Mouse (Mus musculus) central nervous system, embryonic 14 days (tissue): ENCODE data around the gene Nrl. TPM values are rescaled to one million over a fixed set of nuclear protein-coding genes. Genes with fewer than 3 reads are reported as not detected.

Experiments used
- polyA plus RNA-seq: library from polyadenylated mRNA; depleted of rRNA; stranded (reverse); fragments of >200 nt; gene quantifications from 2 replicates; pipeline ENCODE4 v1.2.3, GENCODE M21; 2012; rRNA removed

Gene Nrl
- 0.64 and 0.80 TPM in 2 replicates for polyA plus RNA-seq

DNA sequence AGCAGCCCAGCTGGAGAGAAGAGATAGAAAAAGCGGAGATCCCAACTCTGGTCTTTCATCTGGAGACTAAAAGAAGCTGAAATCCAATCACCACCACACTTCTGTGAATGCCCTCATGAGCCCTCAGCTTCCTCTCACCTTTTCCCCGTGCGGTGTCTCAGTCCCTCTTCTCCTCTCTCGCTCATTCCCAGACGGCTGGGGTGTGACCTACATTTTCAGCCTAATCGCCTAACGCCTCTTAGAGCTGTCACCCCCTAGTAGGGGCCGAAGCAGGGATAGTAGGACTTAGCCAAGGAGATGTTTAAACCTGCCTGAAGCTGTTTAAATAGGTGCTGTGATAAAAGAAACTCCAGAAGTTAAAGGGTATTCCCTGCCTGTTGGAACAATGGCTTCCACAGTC is at the start of gene Nrl:
Gene Nrl (minus strand): TSS at position 197 of the 400 bp plus-strand sequence.

DNA sequence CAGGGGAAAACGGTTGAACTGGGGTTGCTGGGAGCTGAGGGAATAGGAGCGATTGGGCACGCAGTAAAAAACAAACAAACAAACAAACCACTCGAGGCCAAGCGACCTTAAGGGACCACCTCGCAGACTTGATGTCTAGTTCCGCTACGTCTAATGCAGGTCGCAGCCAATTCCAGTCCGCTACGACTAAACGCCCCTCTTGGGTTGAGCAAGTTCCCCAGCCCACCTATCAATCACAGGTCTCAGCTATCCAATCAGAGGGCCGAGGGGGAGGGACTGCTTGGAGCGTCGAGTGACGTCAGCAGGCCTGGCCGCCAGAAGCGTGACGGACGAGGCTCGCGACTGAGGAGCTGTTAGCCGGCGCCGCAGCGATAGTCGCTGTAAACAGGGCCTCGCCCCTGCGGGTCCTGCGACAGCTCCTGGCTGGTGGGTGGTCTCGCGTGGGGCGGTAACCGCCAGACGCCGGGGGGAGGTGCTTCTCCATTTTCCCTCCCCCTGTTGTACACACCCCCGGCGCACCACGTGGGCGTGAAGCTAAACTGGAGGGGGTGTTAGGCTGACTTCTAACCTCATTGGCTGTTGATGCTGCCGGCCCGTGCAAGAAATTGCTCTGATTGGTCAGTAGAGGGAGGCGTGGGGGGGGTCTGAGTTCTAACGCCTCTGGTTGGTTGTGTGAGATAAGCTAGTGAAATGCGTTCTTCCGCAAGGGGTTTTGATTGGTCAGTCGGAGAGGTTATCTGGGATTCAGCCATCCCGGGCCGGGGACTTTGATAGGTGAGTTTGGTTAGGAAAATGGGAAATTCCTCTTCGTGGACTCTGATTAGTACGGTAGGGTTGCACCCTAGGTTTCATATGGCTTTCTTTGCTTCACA is 35.7 kb upstream of the Nrl start, which contains the start of gene A730061H03Rik:
Gene A730061H03Rik (minus strand): TSS at position 205 of the 872 bp plus-strand sequence.

DNA sequence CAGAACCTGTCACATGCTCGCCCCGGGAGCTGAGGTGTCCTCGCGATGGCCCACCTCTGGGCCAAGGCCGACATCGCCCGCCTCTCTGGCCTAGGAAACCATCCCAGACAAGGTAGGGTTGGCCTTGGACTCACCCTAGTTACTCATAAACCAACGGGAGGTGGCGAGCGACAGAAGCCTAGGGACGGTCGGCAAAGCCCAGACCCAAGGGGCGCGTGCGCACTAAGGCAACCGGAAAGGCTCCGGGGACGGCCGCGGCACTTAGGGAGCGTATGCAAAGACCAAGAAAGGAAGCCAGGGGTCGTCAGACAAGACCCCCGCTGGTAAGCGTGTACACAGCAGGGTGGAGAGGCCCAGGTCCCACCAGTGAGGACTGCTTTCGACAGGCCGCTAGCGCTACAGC is 35.0 kb upstream of the Nrl start, which contains the start of gene Dcaf11:
Gene Dcaf11 (plus strand): TSS at position 208 of the 403 bp plus-strand sequence.

DNA sequence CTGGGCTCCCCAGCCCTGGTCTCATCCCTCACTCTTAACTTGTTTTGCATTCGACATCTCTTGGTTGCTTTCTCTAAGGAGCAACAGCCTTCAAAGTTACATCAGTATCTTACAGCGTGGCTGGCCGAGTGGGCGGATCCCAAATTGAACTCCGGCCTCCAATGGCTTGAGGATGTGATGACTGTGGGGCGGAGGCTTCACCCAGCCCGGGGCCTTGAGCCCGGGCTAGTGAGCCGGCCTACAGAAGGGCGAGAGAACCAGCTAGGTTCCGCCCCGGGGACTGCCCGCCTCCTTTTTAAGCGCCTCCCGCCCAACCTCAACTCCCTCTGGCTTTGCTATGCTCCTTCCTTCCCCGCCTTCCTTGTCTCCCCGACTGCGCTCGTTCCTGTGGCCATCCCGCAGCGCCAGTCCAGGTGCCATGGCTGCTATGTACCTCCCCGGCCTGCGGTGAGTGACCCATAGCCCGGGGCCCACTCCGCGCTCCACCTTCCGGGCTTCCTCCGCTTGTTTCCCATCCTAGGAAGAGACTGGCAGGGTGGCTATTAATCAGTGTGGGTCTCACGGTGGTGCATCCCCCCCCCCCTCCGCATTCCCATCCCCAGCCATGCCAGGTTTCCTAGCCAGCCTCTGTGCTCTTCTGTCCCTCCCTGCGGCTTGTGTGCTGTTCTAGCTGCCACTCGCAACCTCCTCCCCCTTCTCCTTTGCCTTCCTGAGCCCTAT is 15.4 kb upstream of the Nrl start, which contains the start of gene Pck2:
Gene Pck2 (plus strand): TSS at position 200 of the 720 bp plus-strand sequence.

DNA sequence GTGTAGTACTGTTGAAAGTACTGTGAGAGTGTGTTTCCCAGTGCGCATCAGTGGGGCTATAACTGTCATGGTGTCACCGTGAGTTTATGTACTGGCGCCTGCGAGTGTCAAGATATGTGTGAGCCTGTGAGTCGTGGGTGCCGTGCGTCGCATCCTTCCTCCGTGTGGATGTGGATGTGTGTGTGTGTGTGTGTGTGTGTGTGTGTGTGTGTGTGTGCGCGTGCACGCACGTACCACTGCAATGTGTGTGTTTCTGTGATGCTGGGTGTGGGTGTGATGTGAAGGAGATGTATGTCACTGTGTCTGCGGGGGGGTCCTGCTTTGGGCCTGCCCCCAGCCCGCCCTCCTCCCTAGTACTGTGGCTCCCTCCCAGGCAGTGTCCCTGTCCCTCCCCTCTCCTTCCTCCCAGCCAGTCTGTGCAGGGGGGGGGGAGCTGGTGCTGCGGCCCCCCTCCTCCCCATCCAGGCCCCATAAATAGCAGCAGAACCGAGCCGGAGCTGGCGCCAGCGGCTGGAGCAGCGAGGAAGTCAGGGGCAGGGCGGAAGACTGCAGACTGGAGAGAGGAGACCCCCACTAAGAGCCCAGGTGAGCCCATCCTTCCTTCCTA is 14.6 kb downstream of the Nrl start, which contains the start of gene Cpne6:
Gene Cpne6 (plus strand): TSS at position 321 of the 607 bp plus-strand sequence.

DNA sequence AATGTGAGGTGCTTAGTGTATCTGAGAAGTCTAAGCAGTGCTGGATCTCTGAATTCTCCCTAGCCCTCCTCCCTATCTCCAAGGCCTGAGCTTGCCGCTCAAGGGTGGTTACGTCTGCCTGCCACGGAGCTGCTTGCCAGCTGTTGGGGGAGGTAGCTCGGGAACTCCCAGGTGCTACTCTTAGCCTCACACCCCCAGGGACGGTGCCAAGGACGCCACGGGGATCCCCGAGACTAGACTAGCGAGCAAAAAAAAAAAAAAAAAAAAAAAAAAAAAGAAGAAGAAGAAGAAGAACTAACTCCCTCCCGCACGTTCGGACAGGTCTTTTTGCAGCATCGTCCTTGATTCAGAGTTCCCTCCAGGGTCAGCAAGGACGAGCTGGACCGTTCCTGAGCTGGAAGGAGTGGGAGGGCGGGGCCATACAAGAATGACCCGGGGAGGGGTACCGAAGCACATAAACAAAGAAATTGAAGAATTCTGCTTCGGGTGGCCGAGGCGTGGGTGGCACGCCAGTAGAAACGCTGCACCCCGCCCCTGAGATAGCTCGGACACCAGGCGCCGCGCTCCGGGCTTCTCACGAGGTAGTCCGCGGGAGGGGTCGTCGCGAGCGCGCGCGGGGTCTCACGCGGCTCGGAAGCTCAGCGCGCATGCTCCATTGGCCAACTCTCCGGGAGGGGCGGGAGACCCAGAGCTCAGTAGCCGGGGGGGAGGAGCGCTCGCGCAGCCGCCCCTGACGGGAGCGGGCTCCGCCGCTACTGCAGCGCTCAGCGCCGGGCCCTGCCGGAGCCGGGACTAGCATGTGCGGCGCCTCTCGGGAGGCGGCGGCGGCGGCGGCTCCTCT is 34.2 kb downstream of the Nrl start, which contains the start of gene Carmil3:
Gene Carmil3 (plus strand): TSS at position 291 of the 841 bp plus-strand sequence.

DNA sequence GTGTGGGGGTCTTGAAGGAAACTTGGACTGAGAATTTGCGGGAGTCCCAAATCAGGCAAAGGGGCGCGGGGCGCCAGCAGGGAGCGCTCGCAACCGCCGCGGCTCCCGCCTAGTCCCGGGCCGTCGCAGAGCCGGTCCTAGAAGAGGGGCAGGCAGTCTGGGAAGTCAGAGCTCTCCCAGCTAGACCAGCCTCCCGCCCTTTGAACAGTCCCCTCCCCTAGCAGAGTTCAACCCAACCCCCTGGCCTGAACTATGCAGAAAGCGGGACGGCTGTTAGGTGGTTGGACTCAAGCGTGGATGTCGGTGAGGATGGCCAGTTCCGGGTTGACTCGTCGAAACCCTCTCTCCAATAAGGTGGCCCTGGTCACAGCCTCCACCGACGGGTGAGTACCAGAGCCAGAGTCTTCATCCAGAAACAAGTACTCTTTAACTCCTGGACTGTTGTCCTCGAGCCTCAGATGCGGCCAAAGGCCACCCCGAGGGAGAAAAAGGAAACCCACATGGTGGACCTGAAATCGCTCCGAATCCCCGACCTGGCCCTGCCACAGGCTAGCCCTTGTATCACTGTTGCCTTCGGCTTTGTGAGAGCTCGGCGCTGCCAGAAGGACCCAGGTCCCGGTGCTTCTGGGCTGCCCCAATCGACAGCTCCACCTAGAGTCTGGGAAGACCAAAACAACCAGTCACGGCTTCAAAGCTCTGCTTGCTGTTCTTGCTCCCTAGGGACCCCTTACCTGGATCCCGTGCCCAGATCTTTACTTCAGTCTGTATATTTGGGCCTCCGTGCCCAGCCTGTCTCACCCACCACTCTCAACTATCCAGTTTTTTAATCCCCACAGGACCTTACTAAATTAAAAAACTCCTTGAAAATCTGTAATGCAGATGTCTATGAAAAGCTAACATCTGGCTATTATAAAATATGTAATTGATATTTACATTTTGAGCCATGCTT is 45.9 kb downstream of the Nrl start, which contains the start of gene Dhrs4:
Gene Dhrs4 (plus strand): TSS at position 108 of the 949 bp plus-strand sequence.

Other genes starting within 250 kb of the Nrl start
- gene Dhrs4, start 46.2 kb downstream of the Nrl start, polyA plus RNA-seq, result 36.2 and 37.6 TPM in 2 replicates
- gene Carmil3, start 34.3 kb downstream of the Nrl start, polyA plus RNA-seq, result 195 and 238 TPM in 2 replicates
- 7.3 and 10.1 TPM in 2 replicates for gene Cpne6, start 14.5 kb downstream of the Nrl start, polyA plus RNA-seq
- gene Pck2, start 15.3 kb upstream of the Nrl start, polyA plus RNA-seq, result 19.4 and 24.9 TPM in 2 replicates
- 99.5 and 110 TPM in 2 replicates for gene Dcaf11, start 35.0 kb upstream of the Nrl start, polyA plus RNA-seq
- 0.55 and 0.85 TPM in 2 replicates for gene A730061H03Rik, start 35.4 kb upstream of the Nrl start, polyA plus RNA-seq
- 0.20 and 4.1 TPM in 2 replicates for gene Fitm1, start 50.6 kb upstream of the Nrl start, polyA plus RNA-seq
- gene Psme1, start 53.1 kb upstream of the Nrl start, polyA plus RNA-seq, result 95.6 and 100 TPM in 2 replicates
- 15.2 and 19.4 TPM in 2 replicates for gene Emc9, start 60.3 kb upstream of the Nrl start, polyA plus RNA-seq
- 80.2 and 87.2 TPM in 2 replicates for gene Psme2, start 66.1 kb upstream of the Nrl start, polyA plus RNA-seq
- gene Rnf31, start 66.7 kb upstream of the Nrl start, polyA plus RNA-seq, result 24.8 and 26.6 TPM in 2 replicates
- 27.1 and 27.9 TPM in 2 replicates for gene Irf9, start 78.6 kb upstream of the Nrl start, polyA plus RNA-seq
- gene Rec8, start 93.1 kb upstream of the Nrl start, polyA plus RNA-seq, result 19.0 and 25.2 TPM in 2 replicates
- gene Ipo4, start 111.0 kb upstream of the Nrl start, polyA plus RNA-seq, result 171 and 172 TPM in 2 replicates
- 6.9 and 7.0 TPM in 2 replicates for gene Gm49378, start 112.9 kb upstream of the Nrl start, polyA plus RNA-seq
- gene Tm9sf1, start 118.8 kb upstream of the Nrl start, polyA plus RNA-seq, result 48.4 and 58.4 TPM in 2 replicates
- gene Tssk4, start 125.2 kb upstream of the Nrl start, polyA plus RNA-seq, result 2.0 and 2.1 TPM in 2 replicates
- gene Mdp1, start 135.5 kb upstream of the Nrl start, polyA plus RNA-seq, result 52.9 and 57.0 TPM in 2 replicates
- gene Gmpr2, start 147.0 kb upstream of the Nrl start, polyA plus RNA-seq, result 43.0 and 44.1 TPM in 2 replicates
- 461 and 488 TPM in 2 replicates for gene Nedd8, start 147.1 kb upstream of the Nrl start, polyA plus RNA-seq
- 32.9 and 33.1 TPM in 2 replicates for gene Tinf2, start 156.8 kb upstream of the Nrl start, polyA plus RNA-seq
- gene Tgm1, start 188.9 kb upstream of the Nrl start, polyA plus RNA-seq, result 0.43 and 1.5 TPM in 2 replicates
- 57.1 and 61.9 TPM in 2 replicates for gene Rabggta, start 197.3 kb upstream of the Nrl start, polyA plus RNA-seq
- 86.8 and 87.0 TPM in 2 replicates for gene Dhrs1, start 220.7 kb upstream of the Nrl start, polyA plus RNA-seq
- gene Nop9, start 220.7 kb upstream of the Nrl start, polyA plus RNA-seq, result 21.4 and 26.4 TPM in 2 replicates
- gene Cideb, start 233.5 kb upstream of the Nrl start, polyA plus RNA-seq, result 0.57 and 1.3 TPM in 2 replicates
- gene Ltb4r2, start 236.4 kb upstream of the Nrl start, polyA plus RNA-seq, result 0.11 and 0.21 TPM in 2 replicates
- gene Ltb4r1, start 241.0 kb upstream of the Nrl start, polyA plus RNA-seq, result 0.34 and 0.91 TPM in 2 replicates